Mouse (Mus musculus) heart, adult 2 months (tissue): ENCODE results near the gene Lax1.

Experiments
- CTCF ChIP-seq: fragments of 200-600 bp; IDR thresholded peaks from 2 replicates; pipeline ENCODE4 v1.8.1; 2022; ENCODE audit warnings: antibody characterized with exemption, mild to moderate bottlenecking, moderate library complexity
- POLR2A ChIP-seq: fragments of 200-500 bp; IDR thresholded peaks from 2 replicates; pipeline ENCODE4 v1.6.1; 2011; ENCODE audit warnings: mild to moderate bottlenecking, low read depth, low read length, control low read depth; ENCODE audit not compliant: insufficient read depth

GRCm38 (mm10) chr1:133661203-133661933, 28.5 kb downstream of the Lax1 start, which contains the start of gene Gm38394:
- TF ChIP-seq POLR2A (peak; percentile 90), CTCF (no peak)
